27 mouse cellular contexts compared by ENCODE assay signal in the genomic region with DNA sequence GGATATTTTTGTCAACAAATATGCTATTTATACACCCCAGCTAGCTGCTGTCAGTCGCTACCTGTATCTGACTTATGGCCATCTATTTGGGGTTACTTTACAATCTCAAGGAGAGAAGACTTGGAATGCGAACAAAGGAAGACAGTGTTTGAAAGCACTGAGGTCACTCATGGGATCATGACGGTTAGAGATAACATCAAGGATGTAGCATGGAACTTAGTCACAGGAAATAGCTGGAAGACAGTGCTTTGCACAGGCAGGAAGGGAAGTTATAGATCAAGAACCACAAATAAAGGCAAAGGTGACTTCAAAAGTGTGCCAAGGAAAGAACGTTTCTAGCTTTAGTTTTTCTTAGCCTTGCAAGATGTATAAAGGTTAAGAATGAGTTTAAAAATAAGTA.
DNase-seq lines count a peak whose midpoint lies in the region; ATAC-seq and TF ChIP-seq lines count a peak whose summit lies in the region.
"Had no signal": no experiment of that assay in that cellular context is flagged by ENCODE, and none has a peak within 500 bp of the region (broad histone marks: within the 10 kb centered on the region; RNA-seq: fewer than 3 reads in every experiment).

No protein-coding gene starts in this region.

- H3K4me2 ChIP-seq in lung, embryonic 14.5 days, result no peak overlapping the region
- H3K4me2 ChIP-seq: forebrain, embryonic 13.5 days; heart, embryonic 15.5 days; liver, embryonic 12.5 days; midbrain, embryonic 11.5 days; neural tube, embryonic 12.5 days had no signal

- H3K27me3 ChIP-seq in lung, embryonic 14.5 days (ENCODE audit: insufficient read depth, low read length), result no peaks in the 10 kb centered on the region
- H3K27me3 ChIP-seq: forebrain, embryonic 13.5 days; heart, embryonic 15.5 days; liver, embryonic 12.5 days; neural tube, embryonic 12.5 days had no signal

- 38% methylated on average over 4 of the region's 4 CpGs for WGBS in lung, embryonic 14.5 days

- H3K36me3 ChIP-seq in lung, embryonic 14.5 days (ENCODE audit: insufficient read depth), result no peaks in the 10 kb centered on the region
- H3K36me3 ChIP-seq: G1E; heart, embryonic 10.5 days; heart, embryonic 15.5 days; liver, embryonic 12.5 days; neural tube, embryonic 12.5 days had no signal

- no peaks in the 10 kb centered on the region for H3K4me1 ChIP-seq in lung, embryonic 14.5 days (ENCODE audit: insufficient read depth)
- H3K4me1 ChIP-seq: forebrain, embryonic 13.5 days; heart, embryonic 10.5 days; heart, embryonic 15.5 days; liver, embryonic 12.5 days; neural tube, embryonic 12.5 days had no signal

- no peak for ATAC-seq in lung, embryonic 14.5 days (ENCODE audit: insufficient read depth)
- ATAC-seq: forebrain, embryonic 13.5 days; hindbrain, embryonic 16.5 days; liver, embryonic 12.5 days; liver, postnatal 0 days; midbrain, embryonic 16.5 days had no signal

- DNase-seq in adrenal gland, adult (ENCODE audit: inconsistent age in 2 of 2, low spot score in 1 of 2), result peak; percentile 7 to 69
- DNase-seq in adrenal gland, adult 18-20 months (ENCODE audit: low spot score in 2 of 2), result no peak
- DNase-seq in kidney, adult 11 months, result peak; percentile 3
- DNase-seq in kidney, adult 18-20 months, result no peak
- peak; percentile 38 for DNase-seq in lung, embryonic 14.5 days
- no peak for DNase-seq in lung, postnatal 10 days
- peak; percentile 76 for DNase-seq in 416B (ENCODE audit: low read depth)
- no peak for DNase-seq in frontal cortex, adult 2 months (ENCODE audit: extremely low spot score in 1 of 2, low spot score in 1 of 2)
- DNase-seq: cerebellum, adult 18-20 months; cerebellum, postnatal 14 days; gastrocnemius, postnatal 14 days; layer of hippocampus, postnatal 36 days; left cerebral cortex, postnatal 4 days; liver, postnatal 0 days; right cerebral cortex, adult 18-20 months; thymus, adult 18-20 months; thymus, postnatal 25 days had no signal

- H3K4me3 ChIP-seq in lung, embryonic 14.5 days (ENCODE audit: low read depth, low read length), result no peak overlapping the region
- H3K4me3 ChIP-seq: forebrain, embryonic 13.5 days; heart, embryonic 10.5 days; heart, embryonic 15.5 days; liver, embryonic 12.5 days; neural tube, embryonic 12.5 days had no signal

- H3K9me3 ChIP-seq in lung, embryonic 14.5 days (ENCODE audit: low read depth, low read length), result no peaks in the 10 kb centered on the region
- H3K9me3 ChIP-seq: forebrain, embryonic 13.5 days; G1E; heart, embryonic 10.5 days; heart, embryonic 15.5 days; liver, embryonic 12.5 days; neural tube, embryonic 12.5 days had no signal

- no peak overlapping the region for H3K27ac ChIP-seq in lung, embryonic 14.5 days (ENCODE audit: low read depth)
- H3K27ac ChIP-seq: forebrain, embryonic 13.5 days; heart, embryonic 10.5 days; heart, embryonic 15.5 days; liver, embryonic 12.5 days; neural tube, embryonic 12.5 days; stomach, postnatal 0 days had no signal

- TF ChIP-seq CTCF in lung, embryonic 14.5 days (IDR thresholded peaks at IDR 0.05; ENCODE audit: low read depth), result no peak

- H3K9ac ChIP-seq in lung, embryonic 14.5 days, result no peak overlapping the region
- H3K9ac ChIP-seq: forebrain, embryonic 13.5 days; heart, embryonic 15.5 days; liver, embryonic 12.5 days; liver, postnatal 0 days; neural tube, embryonic 12.5 days had no signal

Comparison
In these comparisons a context has a peak if more than half of its experiments do, and no peak if none do; other contexts are left out.
1. DNase-seq: peak in adrenal gland, adult (2 of 2), kidney, adult 11 months (single experiment), lung, embryonic 14.5 days (single experiment) and 416B (single experiment); none in adrenal gland, adult 18-20 months (0 of 2), kidney, adult 18-20 months (single experiment), lung, postnatal 10 days (single experiment) and frontal cortex, adult 2 months (0 of 2).